Mouse (Mus musculus) bone marrow macrophage, adult 2 months (primary cell): Measurements from ENCODE around the gene Atp2c2. TPM values are rescaled to one million over a fixed set of nuclear protein-coding genes. Genes with fewer than 3 reads are reported as not detected.
A peak's percentile ranks its signal among the peaks of the same experiment; 100 is the strongest.

Experiments
- H3K27ac ChIP-seq: 2 replicates; pipeline ENCODE4 v1.5.1; 2012; ENCODE audit warnings: low read depth, low read length; ENCODE audit not compliant: insufficient read depth
- H3K4me1 ChIP-seq: 2 replicates; pipeline ENCODE4 v1.6.1; 2012; ENCODE audit warnings: low read length; ENCODE audit not compliant: control insufficient read depth, insufficient read depth
- H3K4me3 ChIP-seq: 2 replicates; pipeline ENCODE4 v1.5.1; 2012; ENCODE audit warnings: mild to moderate bottlenecking, low read length, moderate library complexity; ENCODE audit not compliant: insufficient read depth
- CTCF ChIP-seq: IDR thresholded peaks from 2 replicates; pipeline ENCODE4 v1.5.1; 2012; ENCODE audit warnings: low read depth, mild to moderate bottlenecking, low read length, moderate library complexity
- POLR2A ChIP-seq: IDR thresholded peaks from 2 replicates; pipeline ENCODE4 v1.6.1; 2012; ENCODE audit warnings: mild to moderate bottlenecking, low read depth, low read length, borderline replicate concordance
- polyA plus RNA-seq: library from polyadenylated mRNA; stranded (reverse); fragments of >200 nt; gene quantifications from 2 replicates; pipeline ENCODE4 v1.2.4, GENCODE M21; 2012; ENCODE audit not compliant: missing spikeins, insufficient read depth, insufficient read length

Atp2c2 gene
- polyA plus RNA-seq, 1 experiment, result not detected

GRCm38 (mm10) chr8:119698960-119699359 is 849 bp upstream of the Atp2c2 start:
- Histone ChIP-seq H3K27ac (no peak overlapping the region), H3K4me3 (peak overlapping the region; percentile 21; the same call in 1 of the 2 replicates), H3K4me1 (no peaks in the 10 kb centered on the region)
- TF ChIP-seq CTCF (peak; percentile 88), POLR2A (no peak)

- TF ChIP-seq POLR2A, result no peak
- Histone ChIP-seq H3K4me3 (no peak overlapping the region), H3K27ac (no peak overlapping the region), H3K4me1 (peaks cover 4% of the 10 kb centered on the region)
Observed at GRCm38 (mm10) chr8:119702965-119703364, 3.2 kb downstream of the Atp2c2 start.

GRCm38 (mm10) chr8:119707146-119707545 is 7.3 kb downstream of the Atp2c2 start:
- Histone ChIP-seq H3K4me1 (peaks cover 42% of the 10 kb centered on the region), H3K27ac (no peak overlapping the region), H3K4me3 (no peak overlapping the region)
- TF ChIP-seq CTCF (no peak), POLR2A (no peak)

- Histone ChIP-seq H3K4me3 (no peak overlapping the region), H3K4me1 (peaks cover 53% of the 10 kb centered on the region), H3K27ac (no peak overlapping the region)
- no peak for TF ChIP-seq CTCF
Observed at GRCm38 (mm10) chr8:119708471-119708870, 8.7 kb downstream of the Atp2c2 start.

GRCm38 (mm10) chr8:119708878-119709702 is 9.3 kb downstream of the Atp2c2 start:
- no peak for TF ChIP-seq CTCF
- no peak for TF ChIP-seq POLR2A
- peak overlapping the region; percentile 17; the same call in 1 of the 2 replicates for H3K27ac ChIP-seq
- no peak overlapping the region for H3K4me3 ChIP-seq
- H3K4me1 ChIP-seq, result peaks cover 53% of the 10 kb centered on the region

GRCm38 (mm10) chr8:119709703-119710093 is 9.9 kb downstream of the Atp2c2 start:
- H3K4me1 ChIP-seq, result peaks cover 53% of the 10 kb centered on the region
- no peak overlapping the region for H3K4me3 ChIP-seq
- TF ChIP-seq CTCF (no peak), POLR2A (no peak)
- peak overlapping the region; percentile 17; the same call in 1 of the 2 replicates for H3K27ac ChIP-seq

GRCm38 (mm10) chr8:119712226-119712625 is 12.4 kb downstream of the Atp2c2 start:
- Histone ChIP-seq H3K4me3 (no peak overlapping the region), H3K4me1 (peaks cover 61% of the 10 kb centered on the region), H3K27ac (peak overlapping the region; percentile 79)
- TF ChIP-seq CTCF (no peak), POLR2A (no peak)

- no peak overlapping the region for H3K27ac ChIP-seq
Observed at GRCm38 (mm10) chr8:119713421-119713820, 13.6 kb downstream of the Atp2c2 start.

GRCm38 (mm10) chr8:119715221-119715620 is 15.4 kb downstream of the Atp2c2 start:
- H3K4me1 ChIP-seq, result peaks cover 44% of the 10 kb centered on the region
- TF ChIP-seq CTCF (no peak), POLR2A (no peak)
- H3K4me3 ChIP-seq, result no peak overlapping the region
- no peak overlapping the region for H3K27ac ChIP-seq

More at GRCm38 (mm10) chr8:119713421-119713820, 13.6 kb downstream of the Atp2c2 start:
- H3K4me3 ChIP-seq, result no peak overlapping the region
- no peak for TF ChIP-seq CTCF
- no peak for TF ChIP-seq POLR2A
- peaks cover 60% of the 10 kb centered on the region for H3K4me1 ChIP-seq

- Histone ChIP-seq H3K4me1 (peaks cover 28% of the 10 kb centered on the region), H3K4me3 (no peak overlapping the region), H3K27ac (no peak overlapping the region)
- TF ChIP-seq POLR2A, result no peak
- TF ChIP-seq CTCF, result no peak
Observed at GRCm38 (mm10) chr8:119716730-119717299, 17.0 kb downstream of the Atp2c2 start.
